Mouse (Mus musculus) kidney, postnatal 25 days (tissue): ENCODE measurements around the gene Ubfd1.

Experiments
- DNase-seq, 2 experiments: peaks; one replicate each; pipeline ENCODE4 v3.0.0; 2021; ENCODE audit warnings: mixed read lengths in 2 of 2

The Ubfd1 gene

GRCm38 (mm10) chr7:122087195-122087982 is 20.4 kb downstream of the Ubfd1 start:
- DNase-seq = no peak

GRCm38 (mm10) chr7:122094564-122095330 is 27.8 kb downstream of the Ubfd1 start:
- DNase-seq = no peak

GRCm38 (mm10) chr7:122098009-122098408 is 31.0 kb downstream of the Ubfd1 start:
- no peak for DNase-seq

GRCm38 (mm10) chr7:122099222-122099621 is 32.2 kb downstream of the Ubfd1 start:
- peak; percentile 51 to 55 for DNase-seq

GRCm38 (mm10) chr7:122101014-122101746 is 34.2 kb downstream of the Ubfd1 start:
- DNase-seq = peak; percentile 62 to 83

GRCm38 (mm10) chr7:122101747-122102244 is 34.8 kb downstream of the Ubfd1 start, which contains the start of gene Ndufab1:
Gene Ndufab1 (minus strand): TSS chr7:122101886.
- DNase-seq = peak; percentile 87 to 93

GRCm38 (mm10) chr7:122108206-122108605 is 41.2 kb downstream of the Ubfd1 start:
- peak in 1 of 2 experiments; percentile 17 for DNase-seq

- no peak for DNase-seq
Observed at GRCm38 (mm10) chr7:122123518-122123917, 56.5 kb downstream of the Ubfd1 start.

GRCm38 (mm10) chr7:122125636-122126035 is 58.7 kb downstream of the Ubfd1 start:
- DNase-seq = no peak

GRCm38 (mm10) chr7:122126946-122127345 is 60.0 kb downstream of the Ubfd1 start:
- DNase-seq = peak in 1 of 2 experiments; percentile 41
